Mouse (Mus musculus): ENCODE data around the gene H2-Ab1. TPM values are rescaled to one million over a fixed set of nuclear protein-coding genes. Genes with fewer than 3 reads are reported as not detected.

H2-Ab1 gene
- polyA plus RNA-seq, 1 experiment from 2014 or later, result 22.9 TPM

GRCm38 (mm10) chr17:34263068-34263467, 5.6 kb downstream of the H2-Ab1 start:
- 2% methylated on average over 8 of the region's 8 CpGs for WGBS
- Histone ChIP-seq H3K9ac (ENCODE audit: low read depth, low read length) (0 out of 2 replicates have a peak overlapping the region, but pooled peaks have one; percentile 32), H3K27me3 (ENCODE audit: control insufficient read depth, insufficient read depth, low read length) (peaks cover 13% of the 10 kb centered on the region)

GRCm38 (mm10) chr17:34263811-34264371, 6.4 kb downstream of the H2-Ab1 start:
- Histone ChIP-seq H3K27me3 (ENCODE audit: control insufficient read depth, insufficient read depth, low read length) (peaks cover 13% of the 10 kb centered on the region), H3K4me3 (ENCODE audit: low read length) (peak overlapping the region; percentile 46), H3K4me1 (ENCODE audit: control insufficient read depth, insufficient read depth, low read length) (peaks cover 12% of the 10 kb centered on the region; the same call in 1 of the 2 replicates), H3K4me2 (replicated peaks; ENCODE audit: low read depth, low read length) (peak overlapping the region; percentile 83), H3K9me3 (ENCODE audit: control insufficient read depth, low read length) (no peaks in the 10 kb centered on the region), H3K27ac (ENCODE audit: low read depth, low read length) (no peak overlapping the region), H3K9ac (ENCODE audit: low read depth, low read length) (no peak overlapping the region), H3K36me3 (ENCODE audit: control insufficient read depth, insufficient read depth, low read length) (no peaks in the 10 kb centered on the region)
- peak; percentile 13; the same call in 1 of the 2 replicates for ATAC-seq (ENCODE audit: low FRiP score, low TSS enrichment)
- 5% methylated on average over 14 of the region's 14 CpGs for WGBS

More at GRCm38 (mm10) chr17:34263068-34263467, 5.6 kb downstream of the H2-Ab1 start:
- Histone ChIP-seq H3K4me1 (ENCODE audit: control insufficient read depth, insufficient read depth, low read length) (peaks cover 12% of the 10 kb centered on the region; the same call in 1 of the 2 replicates), H3K27ac (ENCODE audit: low read depth, low read length) (no peak overlapping the region), H3K4me2 (replicated peaks; ENCODE audit: low read depth, low read length) (peak overlapping the region; percentile 83), H3K36me3 (ENCODE audit: control insufficient read depth, insufficient read depth, low read length) (no peaks in the 10 kb centered on the region), H3K9me3 (ENCODE audit: control insufficient read depth, low read length) (no peaks in the 10 kb centered on the region), H3K4me3 (ENCODE audit: low read length) (peak overlapping the region; percentile 46)
- peak; percentile 83 for ATAC-seq (ENCODE audit: low FRiP score, low TSS enrichment)

- peak; percentile 57 for ATAC-seq (ENCODE audit: low FRiP score, low TSS enrichment)
- peak overlapping the region; percentile 58 for H3K9ac ChIP-seq (ENCODE audit: low read depth, low read length)
- no peak overlapping the region for H3K27ac ChIP-seq (ENCODE audit: low read depth, low read length)
- WGBS, result 1% methylated on average over 88 of the region's 93 CpGs
- H3K9me3 ChIP-seq (ENCODE audit: control insufficient read depth, low read length), result no peaks in the 10 kb centered on the region
- H3K36me3 ChIP-seq (ENCODE audit: control insufficient read depth, insufficient read depth, low read length), result no peaks in the 10 kb centered on the region
- H3K4me2 ChIP-seq (replicated peaks; ENCODE audit: low read depth, low read length), result peak overlapping the region; percentile 83
- H3K4me1 ChIP-seq (ENCODE audit: control insufficient read depth, insufficient read depth, low read length), result peaks cover 12% of the 10 kb centered on the region; the same call in 1 of the 2 replicates
- peak overlapping the region; percentile 46 for H3K4me3 ChIP-seq (ENCODE audit: low read length)
- peaks cover 13% of the 10 kb centered on the region for H3K27me3 ChIP-seq (ENCODE audit: control insufficient read depth, insufficient read depth, low read length)
Measured at GRCm38 (mm10) chr17:34264452-34265351, 7.2 kb downstream of the H2-Ab1 start.

- Histone ChIP-seq H3K27ac (ENCODE audit: low read depth, low read length) (no peak overlapping the region), H3K36me3 (ENCODE audit: control insufficient read depth, insufficient read depth, low read length) (no peaks in the 10 kb centered on the region), H3K9me3 (ENCODE audit: control insufficient read depth, low read length) (no peaks in the 10 kb centered on the region), H3K4me1 (ENCODE audit: control insufficient read depth, insufficient read depth, low read length) (peaks cover 12% of the 10 kb centered on the region; the same call in 1 of the 2 replicates), H3K4me2 (replicated peaks; ENCODE audit: low read depth, low read length) (no peak overlapping the region), H3K27me3 (ENCODE audit: control insufficient read depth, insufficient read depth, low read length) (peaks cover 13% of the 10 kb centered on the region), H3K9ac (ENCODE audit: low read depth, low read length) (no peak overlapping the region), H3K4me3 (ENCODE audit: low read length) (no peak overlapping the region)
- WGBS, result 82% methylated on average over 2 of the region's 2 CpGs
- ATAC-seq (ENCODE audit: low FRiP score, low TSS enrichment), result no peak
Measured at GRCm38 (mm10) chr17:34268262-34268661, 10.8 kb downstream of the H2-Ab1 start.

- Histone ChIP-seq H3K9me3 (ENCODE audit: control insufficient read depth, low read length) (no peaks in the 10 kb centered on the region), H3K27me3 (ENCODE audit: control insufficient read depth, insufficient read depth, low read length) (peaks cover 10% of the 10 kb centered on the region), H3K4me2 (replicated peaks; ENCODE audit: low read depth, low read length) (no peak overlapping the region), H3K36me3 (ENCODE audit: control insufficient read depth, insufficient read depth, low read length) (no peaks in the 10 kb centered on the region), H3K4me3 (ENCODE audit: low read length) (no peak overlapping the region), H3K27ac (ENCODE audit: low read depth, low read length) (no peak overlapping the region), H3K4me1 (ENCODE audit: control insufficient read depth, insufficient read depth, low read length) (peaks cover 12% of the 10 kb centered on the region; the same call in 1 of the 2 replicates), H3K9ac (ENCODE audit: low read depth, low read length) (no peak overlapping the region)
- 81% methylated on average over 2 of the region's 2 CpGs for WGBS
- no peak for ATAC-seq (ENCODE audit: low FRiP score, low TSS enrichment)
Measured at GRCm38 (mm10) chr17:34268748-34269147, 11.3 kb downstream of the H2-Ab1 start.

GRCm38 (mm10) chr17:34269817-34270216, 12.3 kb downstream of the H2-Ab1 start:
- no peak for ATAC-seq (ENCODE audit: low FRiP score, low TSS enrichment)
- WGBS, result 69% methylated on average over 4 of the region's 4 CpGs
- H3K9ac ChIP-seq (ENCODE audit: low read depth, low read length), result no peak overlapping the region

GRCm38 (mm10) chr17:34270230-34270629, 12.7 kb downstream of the H2-Ab1 start:
- H3K9me3 ChIP-seq (ENCODE audit: control insufficient read depth, low read length), result no peaks in the 10 kb centered on the region
- H3K27ac ChIP-seq (ENCODE audit: low read depth, low read length), result no peak overlapping the region
- WGBS, result 92% methylated on average over 2 of the region's 2 CpGs
- ATAC-seq (ENCODE audit: low FRiP score, low TSS enrichment), result no peak
- no peaks in the 10 kb centered on the region for H3K27me3 ChIP-seq (ENCODE audit: control insufficient read depth, insufficient read depth, low read length)
- H3K36me3 ChIP-seq (ENCODE audit: control insufficient read depth, insufficient read depth, low read length), result no peaks in the 10 kb centered on the region
- H3K4me2 ChIP-seq (replicated peaks; ENCODE audit: low read depth, low read length), result no peak overlapping the region
- H3K4me3 ChIP-seq (ENCODE audit: low read length), result no peak overlapping the region
- peaks cover 3% of the 10 kb centered on the region; the same call in 1 of the 2 replicates for H3K4me1 ChIP-seq (ENCODE audit: control insufficient read depth, insufficient read depth, low read length)
- no peak overlapping the region for H3K9ac ChIP-seq (ENCODE audit: low read depth, low read length)

More at GRCm38 (mm10) chr17:34269817-34270216, 12.3 kb downstream of the H2-Ab1 start:
- Histone ChIP-seq H3K4me1 (ENCODE audit: control insufficient read depth, insufficient read depth, low read length) (peaks cover 7% of the 10 kb centered on the region; the same call in 1 of the 2 replicates), H3K27ac (ENCODE audit: low read depth, low read length) (no peak overlapping the region), H3K27me3 (ENCODE audit: control insufficient read depth, insufficient read depth, low read length) (peaks cover 2% of the 10 kb centered on the region; the same call in 1 of the 2 replicates), H3K9me3 (ENCODE audit: control insufficient read depth, low read length) (no peaks in the 10 kb centered on the region), H3K4me3 (ENCODE audit: low read length) (no peak overlapping the region), H3K4me2 (replicated peaks; ENCODE audit: low read depth, low read length) (no peak overlapping the region), H3K36me3 (ENCODE audit: control insufficient read depth, insufficient read depth, low read length) (no peaks in the 10 kb centered on the region)

- Histone ChIP-seq H3K27ac (ENCODE audit: low read depth, low read length) (no peak overlapping the region), H3K4me2 (replicated peaks; ENCODE audit: low read depth, low read length) (no peak overlapping the region), H3K27me3 (ENCODE audit: control insufficient read depth, insufficient read depth, low read length) (no peaks in the 10 kb centered on the region), H3K4me3 (ENCODE audit: low read length) (no peak overlapping the region), H3K9me3 (ENCODE audit: control insufficient read depth, low read length) (no peaks in the 10 kb centered on the region), H3K4me1 (ENCODE audit: control insufficient read depth, insufficient read depth, low read length) (no peaks in the 10 kb centered on the region), H3K36me3 (ENCODE audit: control insufficient read depth, insufficient read depth, low read length) (no peaks in the 10 kb centered on the region), H3K9ac (ENCODE audit: low read depth, low read length) (no peak overlapping the region)
- no peak for ATAC-seq (ENCODE audit: low FRiP score, low TSS enrichment)
- 83% methylated on average over 2 of the region's 2 CpGs for WGBS
Measured at GRCm38 (mm10) chr17:34270940-34271339, 13.5 kb downstream of the H2-Ab1 start.

Measured in kidney, embryonic 14.5 days (tissue).